Mouse (Mus musculus) bone marrow macrophage, adult 2 months (primary cell): ENCODE results near the gene Serpina9.

ENCODE experiments used
- CTCF ChIP-seq: IDR thresholded peaks from 2 replicates; pipeline ENCODE4 v1.5.1; 2012; ENCODE audit warnings: low read depth, mild to moderate bottlenecking, low read length, moderate library complexity
- POLR2A ChIP-seq: IDR thresholded peaks from 2 replicates; pipeline ENCODE4 v1.6.1; 2012; ENCODE audit warnings: mild to moderate bottlenecking, low read depth, low read length, borderline replicate concordance

GRCm38 (mm10) chr12:103981646-103982360, 31.8 kb downstream of the Serpina9 start:
- TF ChIP-seq CTCF = no peak
- no peak for TF ChIP-seq POLR2A
